Mouse (Mus musculus): ENCODE measurements around the gene Scaf1. TPM values are rescaled to one million over a fixed set of nuclear protein-coding genes. Genes with fewer than 3 reads are reported as not detected.

Scaf1 gene
- polyA plus RNA-seq, 1 experiment from 2014 or later: 40.0 TPM

GRCm38 (mm10) chr7:44983085-44983484 lies 33.1 kb downstream of the Scaf1 start:
- no peaks in the 10 kb centered on the region for H3K27me3 ChIP-seq (ENCODE audit: control insufficient read depth, insufficient read depth, low read length)
- WGBS: 40% methylated on average over 6 of the region's 6 CpGs
- H3K9ac ChIP-seq (replicated peaks; ENCODE audit: low read length): no peak overlapping the region
- no peak overlapping the region for H3K27ac ChIP-seq (replicated peaks; ENCODE audit: low read depth, low read length)
- peak; percentile 90 for DNase-seq (ENCODE audit: low spot score)
- no peak overlapping the region for H3K4me2 ChIP-seq (ENCODE audit: low read depth, low read length)
- no peaks in the 10 kb centered on the region for H3K9me3 ChIP-seq (replicated peaks; ENCODE audit: control insufficient read depth, low read length)
- no peak overlapping the region for H3K4me3 ChIP-seq (ENCODE audit: low read depth, low read length)
- ATAC-seq (replicated peaks; ENCODE audit: insufficient number of reproducible peaks, low FRiP score, low TSS enrichment, low read depth): no peak
- peaks cover 7% of the 10 kb centered on the region for H3K4me1 ChIP-seq (ENCODE audit: control insufficient read depth, insufficient read depth, low read length)
- H3K36me3 ChIP-seq (replicated peaks; ENCODE audit: control insufficient read depth, insufficient read depth, low read depth, low read length): peaks cover 33% of the 10 kb centered on the region

DNA sequence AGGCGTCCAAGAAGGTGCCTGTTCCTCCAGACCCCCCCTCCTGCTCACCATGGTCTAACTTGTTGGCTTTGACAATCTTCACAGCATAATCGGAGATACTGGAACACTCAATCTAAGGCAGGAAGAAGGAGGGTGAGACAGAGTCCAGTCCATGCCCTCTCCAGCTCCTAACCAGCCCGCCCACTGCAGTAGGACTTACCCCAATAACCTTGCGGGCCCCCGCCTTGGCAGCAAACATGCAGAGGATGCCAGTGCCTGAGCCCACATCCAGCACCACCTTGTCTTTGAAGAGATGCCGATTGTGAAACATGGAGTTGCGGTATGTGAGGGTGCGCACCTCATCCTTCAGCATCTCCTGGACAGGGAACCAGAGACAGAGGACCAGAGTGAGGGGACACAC lies 34.6 kb downstream of the Scaf1 start:
- no peak for ATAC-seq (replicated peaks; ENCODE audit: insufficient number of reproducible peaks, low FRiP score, low TSS enrichment, low read depth)
- Histone ChIP-seq H3K9me3 (replicated peaks; ENCODE audit: control insufficient read depth, low read length) (no peaks in the 10 kb centered on the region), H3K36me3 (replicated peaks; ENCODE audit: control insufficient read depth, insufficient read depth, low read depth, low read length) (peaks cover 47% of the 10 kb centered on the region), H3K27me3 (ENCODE audit: control insufficient read depth, insufficient read depth, low read length) (no peaks in the 10 kb centered on the region), H3K27ac (replicated peaks; ENCODE audit: low read depth, low read length) (no peak overlapping the region), H3K4me2 (ENCODE audit: low read depth, low read length) (no peak overlapping the region), H3K9ac (replicated peaks; ENCODE audit: low read length) (no peak overlapping the region), H3K4me3 (ENCODE audit: low read depth, low read length) (no peak overlapping the region), H3K4me1 (ENCODE audit: control insufficient read depth, insufficient read depth, low read length) (peaks cover 7% of the 10 kb centered on the region)
- DNase-seq (ENCODE audit: low spot score): no peak
- WGBS: 92% methylated on average over 8 of the region's 8 CpGs

DNA sequence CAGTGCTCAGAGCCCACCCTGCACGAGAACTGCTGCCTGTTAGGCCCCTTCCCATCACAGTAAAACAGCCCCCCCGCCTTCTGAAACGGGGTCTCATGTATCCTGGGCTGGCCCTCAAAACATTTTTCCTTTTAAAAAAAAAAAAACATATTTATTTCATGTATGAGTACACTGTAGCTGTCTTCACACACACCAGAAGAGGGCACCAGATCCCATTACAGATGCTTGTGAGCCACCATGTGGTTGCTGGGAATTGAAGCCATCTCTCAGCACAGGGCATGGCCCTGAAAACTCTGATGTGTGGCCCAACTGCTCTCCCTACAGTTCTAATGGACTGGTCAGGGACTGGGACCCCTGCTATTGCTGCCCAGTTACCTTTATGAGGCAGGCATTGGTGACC lies 37.9 kb downstream of the Scaf1 start:
- WGBS: 90% methylated on average over 3 of the region's 3 CpGs
- Histone ChIP-seq H3K4me3 (ENCODE audit: low read depth, low read length) (no peak overlapping the region), H3K36me3 (replicated peaks; ENCODE audit: control insufficient read depth, insufficient read depth, low read depth, low read length) (peaks cover 48% of the 10 kb centered on the region), H3K4me2 (ENCODE audit: low read depth, low read length) (no peak overlapping the region), H3K9ac (replicated peaks; ENCODE audit: low read length) (no peak overlapping the region), H3K27ac (replicated peaks; ENCODE audit: low read depth, low read length) (no peak overlapping the region), H3K4me1 (ENCODE audit: control insufficient read depth, insufficient read depth, low read length) (no peaks in the 10 kb centered on the region; the same call in 1 of the 2 replicates), H3K9me3 (replicated peaks; ENCODE audit: control insufficient read depth, low read length) (no peaks in the 10 kb centered on the region), H3K27me3 (ENCODE audit: control insufficient read depth, insufficient read depth, low read length) (no peaks in the 10 kb centered on the region)
- DNase-seq (ENCODE audit: low spot score) (no peak), ATAC-seq (replicated peaks; ENCODE audit: insufficient number of reproducible peaks, low FRiP score, low TSS enrichment, low read depth) (no peak)

DNA sequence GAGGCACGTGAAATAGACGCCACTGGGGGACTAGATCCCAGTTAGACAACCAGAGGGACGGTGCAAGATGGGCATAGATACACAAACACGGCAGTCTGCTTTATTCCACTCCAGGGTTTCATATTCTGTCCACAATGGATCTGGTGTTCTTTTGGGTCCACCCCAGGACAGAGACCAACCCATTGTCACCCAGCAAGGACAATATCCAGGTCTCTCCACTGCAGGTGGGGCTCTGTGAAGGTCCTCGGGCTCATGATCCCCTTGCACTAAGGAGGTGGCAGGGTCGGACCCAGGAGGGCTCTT lies 41.1 kb downstream of the Scaf1 start:
- no peak for DNase-seq (ENCODE audit: low spot score)
- 24% methylated on average over 6 of the region's 6 CpGs for WGBS
- peaks cover 30% of the 10 kb centered on the region for H3K36me3 ChIP-seq (replicated peaks; ENCODE audit: control insufficient read depth, insufficient read depth, low read depth, low read length)
- ATAC-seq (replicated peaks; ENCODE audit: insufficient number of reproducible peaks, low FRiP score, low TSS enrichment, low read depth): no peak
- peaks cover 4% of the 10 kb centered on the region; the same call in 1 of the 2 replicates for H3K4me1 ChIP-seq (ENCODE audit: control insufficient read depth, insufficient read depth, low read length)
- H3K9ac ChIP-seq (replicated peaks; ENCODE audit: low read length): no peak overlapping the region
- peak overlapping the region; percentile 0; the same call in 1 of the 2 replicates for H3K4me2 ChIP-seq (ENCODE audit: low read depth, low read length)
- H3K9me3 ChIP-seq (replicated peaks; ENCODE audit: control insufficient read depth, low read length): no peaks in the 10 kb centered on the region
- no peak overlapping the region for H3K27ac ChIP-seq (replicated peaks; ENCODE audit: low read depth, low read length)
- H3K27me3 ChIP-seq (ENCODE audit: control insufficient read depth, insufficient read depth, low read length): no peaks in the 10 kb centered on the region
- H3K4me3 ChIP-seq (ENCODE audit: low read depth, low read length): no peak overlapping the region

- peak; percentile 42; the same call in 1 of the 2 replicates for ATAC-seq (replicated peaks; ENCODE audit: insufficient number of reproducible peaks, low FRiP score, low TSS enrichment, low read depth)
- Histone ChIP-seq H3K4me2 (ENCODE audit: low read depth, low read length) (peak within 1 kb of the TSS; percentile 65), H3K9me3 (replicated peaks; ENCODE audit: control insufficient read depth, low read length) (no peaks in the 10 kb centered on the region), H3K9ac (replicated peaks; ENCODE audit: low read length) (peak within 1 kb of the TSS; percentile 64), H3K27ac (replicated peaks; ENCODE audit: low read depth, low read length) (peak within 1 kb of the TSS; percentile 54; the same call in 1 of the 2 replicates), H3K36me3 (replicated peaks; ENCODE audit: control insufficient read depth, insufficient read depth, low read depth, low read length) (peaks cover 26% of the 10 kb centered on the region), H3K27me3 (ENCODE audit: control insufficient read depth, insufficient read depth, low read length) (no peaks in the 10 kb centered on the region), H3K4me3 (ENCODE audit: low read depth, low read length) (peak within 1 kb of the TSS; percentile 44), H3K4me1 (ENCODE audit: control insufficient read depth, insufficient read depth, low read length) (peaks cover 4% of the 10 kb centered on the region; the same call in 1 of the 2 replicates)
- WGBS: 1% methylated on average over 22 of the region's 22 CpGs
- peak; percentile 91 for DNase-seq (ENCODE audit: low spot score)
These were observed 41.6 kb downstream of the Scaf1 start, which contains the start of gene Cpt1c for GRCm38 (mm10) chr7:44974383-44975116. TSS of gene Cpt1c (minus strand) at chr7:44974851.

DNA sequence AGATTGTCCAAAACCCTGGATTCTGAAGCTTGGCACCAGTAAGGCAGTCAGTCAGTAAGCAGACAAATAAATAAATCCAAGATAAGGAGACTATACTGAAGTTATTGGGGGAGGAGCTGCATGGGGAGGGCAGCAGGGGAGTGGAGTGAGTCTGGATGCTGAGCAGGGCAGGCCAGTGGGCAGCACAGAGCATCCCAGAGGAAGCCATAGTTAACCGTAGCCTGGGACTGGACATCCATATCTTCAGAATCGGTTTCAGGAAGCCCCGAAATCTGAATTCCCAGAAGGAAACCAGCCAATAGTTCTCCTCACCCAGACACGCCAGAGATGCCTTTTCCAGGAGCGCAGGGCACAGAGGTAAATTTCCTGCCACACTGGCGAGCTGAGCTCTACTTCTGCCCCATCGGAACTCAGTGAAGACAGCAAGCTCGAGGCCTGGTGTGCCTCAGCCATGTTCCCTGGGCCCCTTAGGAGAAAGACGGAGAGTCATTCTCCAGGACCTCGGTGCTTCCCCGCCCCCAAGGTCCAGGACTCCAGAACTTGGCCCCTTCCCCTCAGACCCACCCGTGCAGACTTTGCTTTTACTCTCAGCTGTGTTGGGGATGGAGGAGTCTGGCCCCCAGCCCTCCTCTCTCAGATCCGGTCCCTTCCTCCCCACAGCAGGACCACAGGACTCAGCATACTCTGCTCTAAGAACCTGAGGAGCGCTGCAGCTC lies 42.6 kb downstream of the Scaf1 start:
- DNase-seq (ENCODE audit: low spot score) (no peak), ATAC-seq (replicated peaks; ENCODE audit: insufficient number of reproducible peaks, low FRiP score, low TSS enrichment, low read depth) (no peak)
- WGBS: 41% methylated on average over 14 of the region's 14 CpGs

DNA sequence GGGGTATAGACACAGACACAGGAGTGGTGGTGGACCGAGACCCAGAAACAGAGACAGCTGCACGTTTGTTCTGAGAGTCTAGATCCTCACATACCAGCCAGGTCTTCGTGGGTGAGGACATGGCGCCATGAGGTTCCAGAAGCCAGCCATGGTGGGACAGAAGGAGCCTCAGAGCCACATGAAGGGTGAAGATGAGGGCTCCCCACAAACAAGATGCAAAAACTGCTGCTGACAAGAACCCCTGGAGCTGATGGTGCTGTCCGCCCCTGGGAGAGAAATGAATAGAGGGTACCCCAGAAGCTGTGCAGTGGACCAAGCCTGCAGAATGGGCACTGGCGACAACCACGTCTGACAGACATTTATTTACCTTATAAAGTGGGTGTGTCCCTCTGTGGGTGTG lies 45.0 kb downstream of the Scaf1 start:
- peak overlapping the region; percentile 52 for H3K4me2 ChIP-seq (ENCODE audit: low read depth, low read length)
- WGBS: 74% methylated on average over 7 of the region's 7 CpGs
- ATAC-seq (replicated peaks; ENCODE audit: insufficient number of reproducible peaks, low FRiP score, low TSS enrichment, low read depth): no peak

More for the DNA sequence above, 42.6 kb downstream of the Scaf1 start:
- Histone ChIP-seq H3K9ac (replicated peaks; ENCODE audit: low read length) (peak overlapping the region; percentile 64), H3K4me3 (ENCODE audit: low read depth, low read length) (peak overlapping the region; percentile 44), H3K27ac (replicated peaks; ENCODE audit: low read depth, low read length) (no peak overlapping the region), H3K4me2 (ENCODE audit: low read depth, low read length) (peak overlapping the region; percentile 65), H3K4me1 (ENCODE audit: control insufficient read depth, insufficient read depth, low read length) (peaks cover 4% of the 10 kb centered on the region; the same call in 1 of the 2 replicates), H3K9me3 (replicated peaks; ENCODE audit: control insufficient read depth, low read length) (no peaks in the 10 kb centered on the region), H3K36me3 (replicated peaks; ENCODE audit: control insufficient read depth, insufficient read depth, low read depth, low read length) (peaks cover 18% of the 10 kb centered on the region), H3K27me3 (ENCODE audit: control insufficient read depth, insufficient read depth, low read length) (no peaks in the 10 kb centered on the region)

DNA sequence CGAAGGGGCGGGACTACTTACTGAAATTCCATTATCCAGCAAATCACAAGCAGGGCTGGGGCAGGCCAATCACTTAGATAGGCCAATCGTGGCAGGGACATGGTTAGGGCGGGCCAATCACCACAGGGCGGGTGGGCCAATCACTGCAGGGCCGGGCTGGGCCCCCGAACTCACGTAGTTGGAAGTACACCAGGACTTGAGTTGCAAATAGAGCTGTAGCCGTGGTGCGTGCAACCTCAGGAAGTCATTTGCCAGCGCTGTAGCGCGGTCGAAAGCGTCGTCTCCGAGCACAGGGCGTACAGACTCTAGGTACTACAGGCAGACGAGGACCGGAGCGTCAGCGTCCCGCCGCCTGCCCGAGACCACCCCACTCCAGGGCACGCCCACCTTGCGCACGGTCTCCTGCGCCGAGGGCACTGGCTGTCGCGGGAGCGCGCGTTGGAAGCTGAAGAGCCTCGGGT lies 45.9 kb downstream of the Scaf1 start:
- Histone ChIP-seq H3K27ac (replicated peaks; ENCODE audit: low read depth, low read length) (peak overlapping the region; percentile 85), H3K4me1 (ENCODE audit: control insufficient read depth, insufficient read depth, low read length) (peaks cover 4% of the 10 kb centered on the region; the same call in 1 of the 2 replicates), H3K4me3 (ENCODE audit: low read depth, low read length) (peak overlapping the region; percentile 58), H3K4me2 (ENCODE audit: low read depth, low read length) (peak overlapping the region; percentile 52), H3K27me3 (ENCODE audit: control insufficient read depth, insufficient read depth, low read length) (no peaks in the 10 kb centered on the region), H3K36me3 (replicated peaks; ENCODE audit: control insufficient read depth, insufficient read depth, low read depth, low read length) (no peaks in the 10 kb centered on the region), H3K9me3 (replicated peaks; ENCODE audit: control insufficient read depth, low read length) (no peaks in the 10 kb centered on the region), H3K9ac (replicated peaks; ENCODE audit: low read length) (peak overlapping the region; percentile 65)
- DNase-seq (ENCODE audit: low spot score): peak; percentile 94
- peak; percentile 94 for ATAC-seq (replicated peaks; ENCODE audit: insufficient number of reproducible peaks, low FRiP score, low TSS enrichment, low read depth)
- WGBS: under 1% methylated on average over 36 of the region's 36 CpGs

More for the DNA sequence above, 45.0 kb downstream of the Scaf1 start:
- Histone ChIP-seq H3K9me3 (replicated peaks; ENCODE audit: control insufficient read depth, low read length) (no peaks in the 10 kb centered on the region), H3K9ac (replicated peaks; ENCODE audit: low read length) (peak overlapping the region; percentile 65), H3K27ac (replicated peaks; ENCODE audit: low read depth, low read length) (no peak overlapping the region), H3K4me3 (ENCODE audit: low read depth, low read length) (peak overlapping the region; percentile 58), H3K4me1 (ENCODE audit: control insufficient read depth, insufficient read depth, low read length) (peaks cover 4% of the 10 kb centered on the region; the same call in 1 of the 2 replicates), H3K36me3 (replicated peaks; ENCODE audit: control insufficient read depth, insufficient read depth, low read depth, low read length) (peaks cover 1% of the 10 kb centered on the region), H3K27me3 (ENCODE audit: control insufficient read depth, insufficient read depth, low read length) (no peaks in the 10 kb centered on the region)
- DNase-seq (ENCODE audit: low spot score): no peak

All from embryonic facial prominence, embryonic 11.5 days (tissue).